Mouse (Mus musculus) heart, adult 2 months (tissue): ENCODE measurements around the gene Uck1. TPM values are rescaled to one million over a fixed set of nuclear protein-coding genes. Genes with fewer than 3 reads are reported as not detected.
A peak's percentile ranks its signal among the peaks of the same experiment; 100 is the strongest.

ENCODE experiments used
- DNase-seq, 2 experiments: peaks; one replicate each; pipeline ENCODE4 v3.0.0; 2021
- H3K27ac ChIP-seq: fragments of 200-600 bp; 2 replicates; pipeline ENCODE4 v1.8.1; 2022
- H3K27me3 ChIP-seq: fragments of 200-500 bp; 2 replicates; pipeline ENCODE4 v1.6.1; 2012; ENCODE audit warnings: mild to moderate bottlenecking, low read length, inconsistent platforms, mixed read lengths; ENCODE audit not compliant: control insufficient read depth, insufficient read depth
- H3K36me3 ChIP-seq: fragments of 200-500 bp; 2 replicates; pipeline ENCODE4 v1.6.1; 2012; ENCODE audit warnings: low read length, inconsistent platforms; ENCODE audit not compliant: control insufficient read depth, insufficient read depth
- H3K4me1 ChIP-seq: fragments of 200-500 bp; 2 replicates; pipeline ENCODE4 v1.6.1; 2011; ENCODE audit warnings: low read length; ENCODE audit not compliant: control insufficient read depth, insufficient read depth
- H3K4me3 ChIP-seq: fragments of 200-600 bp; 2 replicates; pipeline ENCODE4 v1.8.1; 2022
- H3K79me2 ChIP-seq: fragments of 200-500 bp; replicated peaks from 2 replicates; pipeline ENCODE4 v1.6.1; 2012; ENCODE audit warnings: mild to moderate bottlenecking, inconsistent platforms, low read length, moderate library complexity, mixed read lengths; ENCODE audit not compliant: control insufficient read depth, insufficient read depth
- H3K9ac ChIP-seq: fragments of 200-500 bp; 2 replicates; pipeline ENCODE4 v1.6.1; 2012; ENCODE audit warnings: low read depth, mild to moderate bottlenecking, control low read depth, inconsistent platforms, low read length, mixed read lengths
- CTCF ChIP-seq: fragments of 200-600 bp; IDR thresholded peaks from 2 replicates; pipeline ENCODE4 v1.8.1; 2022; ENCODE audit warnings: antibody characterized with exemption, mild to moderate bottlenecking, moderate library complexity
- EP300 ChIP-seq: fragments of 200-500 bp; IDR thresholded peaks from 2 replicates; pipeline ENCODE4 v1.6.1; 2011; ENCODE audit warnings: low read depth, low read length, control low read depth; ENCODE audit not compliant: insufficient read depth
- POLR2A ChIP-seq: fragments of 200-500 bp; IDR thresholded peaks from 2 replicates; pipeline ENCODE4 v1.6.1; 2011; ENCODE audit warnings: mild to moderate bottlenecking, low read depth, low read length, control low read depth; ENCODE audit not compliant: insufficient read depth
- WGBS: fragments of 180-500 bp; shearing (Covaris S2); methylation state at CpG from one replicate; pipeline ENCODE4 v1.1.7; 2018; 5-methylcytosine and 5-hydroxymethylcytosine counted together
- intact Hi-C: fragments of 180-260 bp; cut with DNase I; formaldehyde crosslinking; loops from one replicate; pipeline ENCODE4 v1.15.1; 2025
- polyA plus RNA-seq: library from polyadenylated mRNA; depleted of rRNA; stranded (reverse); fragments of >200 nt; gene quantifications from 2 replicates; pipeline ENCODE4 v1.2.3, GENCODE M21; 2012
- total RNA-seq, 2 experiments: library from RNA; stranded (reverse); gene quantifications; 2 replicates each; pipeline ENCODE4 v1.2.3; 2021

Uck1 gene
- total and polyA plus RNA-seq, 3 experiments: 22.5 to 43.1 (median 22.8) TPM

DNA sequence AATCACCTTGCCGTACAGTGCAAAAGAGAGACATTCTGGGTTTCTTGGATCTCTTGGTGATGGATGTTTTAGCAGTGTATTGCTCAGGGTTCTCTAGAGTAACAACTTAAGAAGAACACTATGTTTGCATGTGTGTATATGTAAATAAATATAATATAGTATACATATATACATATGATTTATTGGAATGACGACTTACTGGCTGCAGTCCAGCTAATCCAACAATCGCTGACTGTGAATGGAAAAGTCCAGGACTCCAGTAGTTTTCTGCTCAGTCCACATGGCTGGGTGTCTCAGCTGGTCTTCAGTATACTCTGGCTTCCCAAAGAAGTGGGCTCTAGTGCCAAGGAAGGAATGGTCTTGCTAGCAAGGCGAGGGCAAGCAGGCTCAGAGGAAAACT is 22.4 kb downstream of the Uck1 start:
- intact Hi-C loops: no loop called here
- DNase-seq: no peak
- Histone ChIP-seq H3K9ac (no peak overlapping the region; the same call in 1 of the 2 replicates), H3K79me2 (no peaks in the 10 kb centered on the region), H3K27ac (no peak overlapping the region), H3K4me3 (no peak overlapping the region; the same call in 1 of the 2 replicates), H3K36me3 (no peaks in the 10 kb centered on the region), H3K4me1 (peaks cover 4% of the 10 kb centered on the region; the same call in 1 of the 2 replicates), H3K27me3 (no peaks in the 10 kb centered on the region)
- TF ChIP-seq CTCF: no peak
- TF ChIP-seq EP300: no peak
- TF ChIP-seq POLR2A: no peak
- 28% methylated on average over 4 of the region's 4 CpGs for WGBS

DNA sequence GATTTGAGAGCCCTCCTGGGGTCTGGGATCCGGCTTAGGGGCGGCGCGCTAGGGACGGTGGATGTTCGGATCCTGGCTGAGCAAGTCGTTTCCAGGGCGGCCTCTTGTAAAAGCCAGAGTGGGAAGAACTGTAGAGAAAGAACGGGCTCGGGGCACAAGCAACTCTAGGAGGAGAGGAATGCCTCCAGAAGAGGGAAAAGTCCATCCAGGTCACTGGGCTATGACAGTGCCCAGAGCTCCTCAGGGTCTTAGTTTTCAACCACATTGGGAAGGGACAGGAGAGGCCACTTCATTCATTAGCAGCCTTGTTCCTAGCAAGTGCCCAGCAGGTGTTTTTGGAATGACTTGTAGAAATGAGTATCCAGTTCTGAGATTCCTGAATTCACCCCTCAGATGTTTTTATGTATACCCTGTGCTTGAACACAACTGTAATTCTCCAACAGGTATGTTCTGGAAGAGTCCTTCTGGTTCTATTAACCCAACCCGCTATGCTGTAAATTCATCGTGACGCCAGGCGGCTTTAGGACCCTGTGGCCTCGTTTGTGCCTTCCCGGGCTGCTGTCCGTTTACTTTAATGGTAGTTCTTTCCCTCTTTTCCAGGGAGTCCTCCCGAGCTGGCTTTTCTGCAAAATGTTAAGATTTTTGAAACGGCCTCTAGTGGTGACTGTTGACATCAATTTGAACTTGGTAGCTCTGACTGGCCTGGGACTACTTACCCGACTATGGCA is 23.0 kb downstream of the Uck1 start:
- Histone ChIP-seq H3K9ac (peak overlapping the region; percentile 62), H3K27ac (peak overlapping the region; percentile 92), H3K79me2 (no peaks in the 10 kb centered on the region), H3K4me1 (peaks cover 4% of the 10 kb centered on the region; the same call in 1 of the 2 replicates), H3K4me3 (peak overlapping the region; percentile 72), H3K27me3 (no peaks in the 10 kb centered on the region), H3K36me3 (no peaks in the 10 kb centered on the region)
- WGBS: under 1% methylated on average over 20 of the region's 20 CpGs
- TF ChIP-seq CTCF (peak; percentile 67), EP300 (no peak)
- DNase-seq: peak; percentile 48 to 61
- intact Hi-C loops: no loop called here

- Histone ChIP-seq H3K9ac (peak within 1 kb of the TSS; percentile 65), H3K4me3 (peak within 1 kb of the TSS; percentile 72), H3K27me3 (no peaks in the 10 kb centered on the region), H3K36me3 (no peaks in the 10 kb centered on the region), H3K79me2 (no peaks in the 10 kb centered on the region), H3K4me1 (peaks cover 4% of the 10 kb centered on the region; the same call in 1 of the 2 replicates), H3K27ac (peak within 1 kb of the TSS; percentile 92)
- TF ChIP-seq EP300 (peak; percentile 39), CTCF (peak; percentile 24; the same call in 1 of the 2 replicates), POLR2A (peak; percentile 95)
- intact Hi-C loops: no loop called here
- peak; percentile 92 to 94 for DNase-seq
- WGBS: under 1% methylated on average over 54 of the region's 54 CpGs
Measured at GRCm38 (mm10) chr2:32235886-32236759, 23.8 kb downstream of the Uck1 start, which contains the start of gene Pomt1. Gene Pomt1, plus strand, starts transcription at chr2:32236590.

GRCm38 (mm10) chr2:32235433-32235832 is 24.5 kb downstream of the Uck1 start:
- Histone ChIP-seq H3K79me2 (no peaks in the 10 kb centered on the region), H3K27me3 (no peaks in the 10 kb centered on the region), H3K27ac (no peak overlapping the region), H3K4me1 (peaks cover 4% of the 10 kb centered on the region; the same call in 1 of the 2 replicates), H3K9ac (no peak overlapping the region), H3K36me3 (no peaks in the 10 kb centered on the region), H3K4me3 (peak overlapping the region; percentile 72; the same call in 1 of the 2 replicates)
- WGBS: 27% methylated on average over 7 of the region's 7 CpGs
- no peak for DNase-seq
- TF ChIP-seq EP300: no peak
- no peak for TF ChIP-seq CTCF
- no peak for TF ChIP-seq POLR2A
- intact Hi-C loops: no loop called here

DNA sequence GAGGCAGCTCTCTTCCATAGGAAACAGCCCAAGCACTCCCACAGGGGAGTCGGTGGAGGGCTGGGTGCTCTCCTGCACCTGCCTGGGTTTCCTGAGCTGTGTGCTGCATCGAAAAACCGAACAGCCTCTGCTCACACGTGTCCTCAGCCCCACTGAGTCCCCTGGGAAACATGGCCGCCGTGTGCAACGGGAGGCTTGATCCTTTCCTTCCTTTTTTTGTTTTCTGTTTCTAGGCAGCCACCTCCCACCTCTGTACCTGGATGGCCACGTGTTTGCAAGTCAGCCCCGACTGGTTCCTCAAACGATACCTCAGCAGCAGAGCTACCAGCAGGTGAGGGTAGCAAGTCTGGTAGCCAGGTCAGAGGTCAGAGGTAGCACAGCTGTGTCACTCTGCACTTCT is 37.9 kb downstream of the Uck1 start:
- H3K9ac ChIP-seq: no peak overlapping the region
- WGBS: 57% methylated on average over 10 of the region's 10 CpGs
- peaks cover 2% of the 10 kb centered on the region; the same call in 1 of the 2 replicates for H3K4me1 ChIP-seq
- H3K79me2 ChIP-seq: no peaks in the 10 kb centered on the region
- TF ChIP-seq CTCF (no peak), EP300 (no peak), POLR2A (no peak)
- intact Hi-C loops: no loop called here
- H3K36me3 ChIP-seq: no peaks in the 10 kb centered on the region; the same call in 1 of the 2 replicates
- no peak overlapping the region for H3K4me3 ChIP-seq
- no peaks in the 10 kb centered on the region for H3K27me3 ChIP-seq
- no peak overlapping the region for H3K27ac ChIP-seq
- DNase-seq: no peak

DNA sequence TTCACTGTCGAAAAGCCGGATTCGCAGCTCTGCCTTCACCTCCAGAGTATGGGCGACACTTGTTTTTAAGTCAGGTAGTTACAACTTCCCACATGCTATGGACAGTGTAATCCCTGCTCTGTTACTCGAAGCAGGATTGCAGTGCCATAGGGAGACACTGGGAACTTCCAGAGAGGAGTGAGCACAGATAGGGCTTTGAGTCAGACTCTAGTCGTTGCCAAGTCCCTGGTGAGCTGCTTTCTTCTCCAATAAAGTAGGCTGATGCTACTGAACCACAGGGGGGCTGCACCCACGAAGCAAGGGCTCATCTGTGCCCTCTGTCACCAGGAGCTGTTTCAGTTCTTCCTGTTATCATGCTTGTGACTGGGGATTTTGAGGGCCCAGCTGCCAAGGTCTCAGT is 38.4 kb downstream of the Uck1 start:
- intact Hi-C loops: no loop called here
- Histone ChIP-seq H3K4me3 (no peak overlapping the region), H3K27ac (no peak overlapping the region), H3K79me2 (no peaks in the 10 kb centered on the region), H3K36me3 (no peaks in the 10 kb centered on the region; the same call in 1 of the 2 replicates), H3K27me3 (no peaks in the 10 kb centered on the region), H3K9ac (no peak overlapping the region), H3K4me1 (peaks cover 2% of the 10 kb centered on the region; the same call in 1 of the 2 replicates)
- no peak for TF ChIP-seq POLR2A
- no peak for TF ChIP-seq EP300
- no peak for TF ChIP-seq CTCF
- 81% methylated on average over 7 of the region's 7 CpGs for WGBS
- no peak for DNase-seq
